Mouse (Mus musculus) lung, postnatal 0 days (tissue): ENCODE measurements at regions not wholly inside any gene's neighbourhood (a gene's known extent, or its start where the extent isn't known, plus 50 kb on each side); places are given as distances from the start of the nearest gene placed in this dataset.

Experiments
- CTCF ChIP-seq: IDR thresholded peaks from 2 replicates; pipeline ENCODE4 v1.5.1; 2016; ENCODE audit warnings: antibody characterized with exemption, mild to moderate bottlenecking
- EP300 ChIP-seq: IDR thresholded peaks from 2 replicates; pipeline ENCODE4 v1.6.1; 2016; ENCODE audit warnings: antibody characterized with exemption, mild to moderate bottlenecking, control low read depth

DNA sequence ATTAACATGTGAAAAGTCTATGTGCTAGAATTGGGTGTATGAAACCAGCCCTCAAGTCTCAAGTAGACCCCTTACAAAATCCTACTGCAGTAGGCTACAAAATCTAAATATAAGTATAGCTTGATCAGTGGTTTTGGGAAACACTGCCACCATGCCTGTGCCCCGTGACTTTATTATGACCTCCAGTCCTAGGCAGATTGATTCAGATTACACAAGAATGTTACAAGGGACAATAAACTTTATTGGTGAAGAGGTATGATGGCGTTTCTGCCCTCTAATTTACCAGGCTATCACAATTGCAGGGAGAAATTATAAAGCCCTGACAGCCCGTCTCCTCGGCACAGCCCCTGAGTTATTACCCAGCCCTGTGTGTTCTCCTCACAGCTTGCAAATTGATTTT, 337.4 kb upstream of the Arglu1 start:
- TF ChIP-seq EP300 (no peak), CTCF (no peak)
